In the genomic region with DNA sequence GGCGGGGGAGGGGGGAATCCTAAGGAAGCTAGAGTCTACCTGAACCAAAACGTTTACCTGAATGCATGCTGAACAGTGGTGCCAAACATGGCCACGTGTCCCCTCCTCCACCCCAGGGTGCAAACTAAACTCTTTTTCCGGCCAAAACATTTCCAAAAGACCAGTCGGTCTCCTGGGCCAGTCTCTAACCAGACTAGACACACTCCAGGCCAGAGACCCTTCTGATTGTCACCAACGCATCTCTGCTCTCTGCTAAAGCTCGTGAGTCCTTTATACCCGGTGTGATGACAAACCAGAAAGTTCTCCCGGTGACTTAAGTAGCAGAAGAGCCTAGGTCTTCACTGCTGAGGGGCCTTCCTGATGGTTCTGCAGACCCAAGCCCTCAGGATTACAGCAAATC, we compare ENCODE assay signal across 8 mouse cellular contexts. TPM values are rescaled to one million over a fixed set of nuclear protein-coding genes. Genes with fewer than 3 reads are reported as not detected.
DNase-seq lines count a peak whose midpoint lies in the region; ATAC-seq and TF ChIP-seq lines count a peak whose summit lies in the region.

No protein-coding gene starts in this region.

- H3K27me3 ChIP-seq in heart, embryonic 14.5 days (ENCODE audit: control insufficient read depth, insufficient read depth, low read length): no peaks in the 10 kb centered on the region
- no peaks in the 10 kb centered on the region for H3K27me3 ChIP-seq in forebrain, postnatal 0 days (ENCODE audit: insufficient read depth, low read length)
- no peaks in the 10 kb centered on the region for H3K27me3 ChIP-seq in liver, postnatal 0 days (ENCODE audit: insufficient read depth, low read length)
- H3K27me3 ChIP-seq in thymus, adult 2 months (ENCODE audit: control insufficient read depth, insufficient read depth, low read length): no peaks in the 10 kb centered on the region

- TF ChIP-seq POLR2A in thymus, adult 2 months (IDR thresholded peaks at IDR 0.05; ENCODE audit: control insufficient read depth, extremely low read depth, insufficient read depth, low read length, poor library complexity): no peak

- peaks cover 39% of the 10 kb centered on the region for H3K36me3 ChIP-seq in heart, embryonic 14.5 days (ENCODE audit: control insufficient read depth, insufficient read depth, low read length)
- H3K36me3 ChIP-seq in forebrain, postnatal 0 days (ENCODE audit: insufficient read depth): peaks cover 30% of the 10 kb centered on the region
- peaks cover 15% of the 10 kb centered on the region for H3K36me3 ChIP-seq in liver, postnatal 0 days (replicated peaks; ENCODE audit: insufficient read depth, low read length)
- H3K36me3 ChIP-seq in thymus, adult 2 months (ENCODE audit: control insufficient read depth, insufficient read depth, low read length): peaks cover 20% of the 10 kb centered on the region

- no peak for TF ChIP-seq CTCF in forebrain, postnatal 0 days (IDR thresholded peaks at IDR 0.05; ENCODE audit: low read depth)
- no peak for TF ChIP-seq CTCF in liver, postnatal 0 days (IDR thresholded peaks at IDR 0.05; ENCODE audit: low read depth)
- TF ChIP-seq CTCF in thymus, adult 2 months (IDR thresholded peaks at IDR 0.05; ENCODE audit: borderline replicate concordance, control insufficient read depth, extremely low read depth, insufficient read depth, low read length, poor library complexity): no peak

- WGBS in heart, embryonic 14.5 days: 42% methylated on average over 9 of the region's 9 CpGs
- WGBS in forebrain, postnatal 0 days: 38% methylated on average over 9 of the region's 9 CpGs
- WGBS in liver, postnatal 0 days (ENCODE audit: insufficient replicate concordance): 57% methylated on average over 9 of the region's 9 CpGs
- 86% methylated on average over 9 of the region's 9 CpGs for WGBS in thymus, adult 2 months

- H3K27ac ChIP-seq in heart, embryonic 14.5 days (replicated peaks in 1 of 2; ENCODE audit: control insufficient read depth in 1 of 2, insufficient read depth in 1 of 2, low read depth in 2 of 2, low read length in 2 of 2): peak overlapping the region; percentile 13 to 100; a peak in 2 of 4 replicates
- H3K27ac ChIP-seq in brown adipose tissue, adult 24 weeks (replicated peaks; ENCODE audit: low read depth, low read length): no peak overlapping the region
- 0 out of 2 replicates have a peak overlapping the region, but pooled peaks have one; percentile 9 for H3K27ac ChIP-seq in forebrain, postnatal 0 days (ENCODE audit: low read depth, low read length)
- 0 out of 2 replicates have a peak overlapping the region, but pooled peaks have one; percentile 24 for H3K27ac ChIP-seq in liver, postnatal 0 days (ENCODE audit: low read depth)
- no peak overlapping the region for H3K27ac ChIP-seq in thymus, adult 2 months (ENCODE audit: control insufficient read depth, insufficient read depth, low read length)

- intact Hi-C loops in heart, postnatal 14 days (cut with DNase I): no loop called here

- peaks cover 41 to 59% of the 10 kb centered on the region in 2 experiments for H3K4me1 ChIP-seq in heart, embryonic 14.5 days (ENCODE audit: control insufficient read depth in 2 of 2, insufficient read depth in 2 of 2, low read length in 2 of 2)
- H3K4me1 ChIP-seq in brown adipose tissue, adult 24 weeks (ENCODE audit: control insufficient read depth, insufficient read depth, insufficient read length, low read length): peaks cover 20% of the 10 kb centered on the region
- H3K4me1 ChIP-seq in forebrain, postnatal 0 days (ENCODE audit: insufficient read depth): peaks cover 18% of the 10 kb centered on the region
- peaks cover 52% of the 10 kb centered on the region for H3K4me1 ChIP-seq in liver, postnatal 0 days (ENCODE audit: insufficient read depth)
- peaks cover 18% of the 10 kb centered on the region for H3K4me1 ChIP-seq in thymus, adult 2 months (replicated peaks; ENCODE audit: control insufficient read depth, insufficient read depth, low read length)

- no peaks in the 10 kb centered on the region for H3K9me3 ChIP-seq in heart, embryonic 14.5 days (ENCODE audit: control insufficient read depth, low read length)
- no peaks in the 10 kb centered on the region for H3K9me3 ChIP-seq in forebrain, postnatal 0 days (ENCODE audit: low read length)
- no peaks in the 10 kb centered on the region for H3K9me3 ChIP-seq in liver, postnatal 0 days (ENCODE audit: low read length)

- peak overlapping the region; percentile 77 to 95 for H3K4me3 ChIP-seq in heart, embryonic 14.5 days (ENCODE audit: control insufficient read depth in 1 of 2, insufficient read depth in 1 of 2, low read depth in 1 of 2, low read length in 2 of 2)
- H3K4me3 ChIP-seq in brown adipose tissue, adult 24 weeks (ENCODE audit: insufficient read depth, low read depth, low read length): peak overlapping the region; percentile 74
- H3K4me3 ChIP-seq in forebrain, postnatal 0 days (ENCODE audit: low read depth, low read length): peak overlapping the region; percentile 82
- H3K4me3 ChIP-seq in liver, postnatal 0 days (ENCODE audit: low read depth, low read length): peak overlapping the region; percentile 81
- no peak overlapping the region for H3K4me3 ChIP-seq in thymus, adult 2 months (ENCODE audit: control insufficient read depth, insufficient read depth, low read length)

- no peak for ATAC-seq in heart, embryonic 14.5 days (ENCODE audit: insufficient number of reproducible peaks, insufficient read depth, low FRiP score, low read depth)
- ATAC-seq in forebrain, postnatal 0 days: no peak
- ATAC-seq in liver, postnatal 0 days: no peak

- no peak for DNase-seq in heart, postnatal 14 days
- no peak for DNase-seq in forebrain, postnatal 0 days
- no peak for DNase-seq in liver, postnatal 0 days
- DNase-seq in embryo, embryonic 10 days (ENCODE audit: low spot score): no peak
- no peak for DNase-seq in gastrocnemius, postnatal 25 days
- DNase-seq in thymus, adult 2 months: no peak

- H3K9ac ChIP-seq in heart, embryonic 14.5 days (ENCODE audit: low read length): peak overlapping the region; percentile 97
- peak overlapping the region; percentile 99 for H3K9ac ChIP-seq in forebrain, postnatal 0 days
- H3K9ac ChIP-seq in liver, postnatal 0 days (replicated peaks): peak overlapping the region; percentile 94; the same call in 1 of the 2 replicates

- H3K4me2 ChIP-seq in heart, embryonic 14.5 days (ENCODE audit: low read length): peak overlapping the region; percentile 92
- peak overlapping the region; percentile 80 for H3K4me2 ChIP-seq in forebrain, postnatal 0 days (ENCODE audit: low read depth)
- peak overlapping the region; percentile 99 for H3K4me2 ChIP-seq in liver, postnatal 0 days (ENCODE audit: low read depth, low read length)

- no peak for TF ChIP-seq EP300 in liver, postnatal 0 days (IDR thresholded peaks at IDR 0.05; ENCODE audit: low read depth)

RNA-seq across cellular contexts. Expression of gene Ptov1, which starts 1.8 kb away (rescaled TPM):
- polyA plus RNA-seq in heart, embryonic 14.5 days (2014; fragmentation: Nextera tagmentation; extraction: Ambion mirVana): 279 and 310 TPM in 2 replicates
- 100 to 1,000 TPM; 149 to 160 TPM for total RNA-seq in heart, postnatal 14 days (2021)
- polyA plus RNA-seq in brown adipose tissue, adult 24 weeks (2012; ENCODE audit: insufficient read depth, insufficient read length, missing spikeins): 68.5 and 73.6 TPM in 2 replicates
- 404 and 498 TPM in 2 replicates for total RNA-seq in forebrain, postnatal 0 days (2014; rRNA removed)
- polyA plus RNA-seq in forebrain, postnatal 0 days (2015; fragmentation: Nextera tagmentation; extraction: Ambion mirVana): 495 and 513 TPM in 2 replicates
- polyA plus RNA-seq in liver, postnatal 0 days (2015; fragmentation: Nextera tagmentation; extraction: Ambion mirVana): 43.5 and 49.8 TPM in 2 replicates
- 100 to 1,000 TPM; 116 to 125 TPM for total RNA-seq in gastrocnemius, postnatal 25 days (2021)
- 316 and 338 TPM in 2 replicates for polyA plus RNA-seq in thymus, adult 2 months (2012; rRNA removed)

RNA-seq across cellular contexts. Expression of gene Pnkp, which starts 10.9 kb away (rescaled TPM):
- 19.4 and 22.7 TPM in 2 replicates for polyA plus RNA-seq in heart, embryonic 14.5 days (2014; fragmentation: Nextera tagmentation; extraction: Ambion mirVana)
- 10 to 100 TPM; 17.6 to 18.8 TPM for total RNA-seq in heart, postnatal 14 days (2021)
- polyA plus RNA-seq in brown adipose tissue, adult 24 weeks (2012; ENCODE audit: insufficient read depth, insufficient read length, missing spikeins): 15.7 and 20.2 TPM in 2 replicates
- total RNA-seq in forebrain, postnatal 0 days (2014; rRNA removed): 30.5 and 31.0 TPM in 2 replicates
- 27.2 and 29.8 TPM in 2 replicates for polyA plus RNA-seq in forebrain, postnatal 0 days (2015; fragmentation: Nextera tagmentation; extraction: Ambion mirVana)
- 25.6 and 27.9 TPM in 2 replicates for polyA plus RNA-seq in liver, postnatal 0 days (2015; fragmentation: Nextera tagmentation; extraction: Ambion mirVana)
- 10 to 100 TPM; 15.6 to 15.8 TPM for total RNA-seq in gastrocnemius, postnatal 25 days (2021)
- 110 and 135 TPM in 2 replicates for polyA plus RNA-seq in thymus, adult 2 months (2012; rRNA removed)

RNA-seq across cellular contexts. Expression of gene Tbc1d17, which starts 18.9 kb away (rescaled TPM):
- polyA plus RNA-seq in heart, embryonic 14.5 days (2014; fragmentation: Nextera tagmentation; extraction: Ambion mirVana): 44.5 and 53.5 TPM in 2 replicates
- 10 to 100 TPM; 41.0 to 42.8 TPM for total RNA-seq in heart, postnatal 14 days (2021)
- 24.5 and 28.2 TPM in 2 replicates for polyA plus RNA-seq in brown adipose tissue, adult 24 weeks (2012; ENCODE audit: insufficient read depth, insufficient read length, missing spikeins)
- total RNA-seq in forebrain, postnatal 0 days (2014; rRNA removed): 71.9 and 378 TPM in 2 replicates
- 87.8 and 115 TPM in 2 replicates for polyA plus RNA-seq in forebrain, postnatal 0 days (2015; fragmentation: Nextera tagmentation; extraction: Ambion mirVana)
- 28.2 and 30.5 TPM in 2 replicates for polyA plus RNA-seq in liver, postnatal 0 days (2015; fragmentation: Nextera tagmentation; extraction: Ambion mirVana)
- 10 to 100 TPM; 38.6 to 41.2 TPM for total RNA-seq in gastrocnemius, postnatal 25 days (2021)
- 138 and 151 TPM in 2 replicates for polyA plus RNA-seq in thymus, adult 2 months (2012; rRNA removed)

RNA-seq across cellular contexts. Expression of gene Akt1s1, which starts 19.0 kb away (rescaled TPM):
- 33.4 and 61.6 TPM in 2 replicates for polyA plus RNA-seq in heart, embryonic 14.5 days (2014; fragmentation: Nextera tagmentation; extraction: Ambion mirVana)
- total RNA-seq in heart, postnatal 14 days (2021): 10 to 100 TPM; 61.1 to 63.3 TPM
- polyA plus RNA-seq in brown adipose tissue, adult 24 weeks (2012; ENCODE audit: insufficient read depth, insufficient read length, missing spikeins): 42.8 and 49.8 TPM in 2 replicates
- 89.9 and 109 TPM in 2 replicates for total RNA-seq in forebrain, postnatal 0 days (2014; rRNA removed)
- 105 and 112 TPM in 2 replicates for polyA plus RNA-seq in forebrain, postnatal 0 days (2015; fragmentation: Nextera tagmentation; extraction: Ambion mirVana)
- polyA plus RNA-seq in liver, postnatal 0 days (2015; fragmentation: Nextera tagmentation; extraction: Ambion mirVana): 36.9 and 38.6 TPM in 2 replicates
- 100 to 1,000 TPM; 103 to 113 TPM for total RNA-seq in gastrocnemius, postnatal 25 days (2021)
- 91.4 and 120 TPM in 2 replicates for polyA plus RNA-seq in thymus, adult 2 months (2012; rRNA removed)

RNA-seq across cellular contexts. Expression of gene Med25, which starts 24.7 kb away (rescaled TPM):
- 52.6 and 59.5 TPM in 2 replicates for polyA plus RNA-seq in heart, embryonic 14.5 days (2014; fragmentation: Nextera tagmentation; extraction: Ambion mirVana)
- total RNA-seq in heart, postnatal 14 days (2021): 10 to 100 TPM; 60.3 to 68.6 TPM
- 21.6 and 21.8 TPM in 2 replicates for polyA plus RNA-seq in brown adipose tissue, adult 24 weeks (2012; ENCODE audit: insufficient read depth, insufficient read length, missing spikeins)
- total RNA-seq in forebrain, postnatal 0 days (2014; rRNA removed): 113 and 148 TPM in 2 replicates
- 142 and 151 TPM in 2 replicates for polyA plus RNA-seq in forebrain, postnatal 0 days (2015; fragmentation: Nextera tagmentation; extraction: Ambion mirVana)
- 35.6 and 37.7 TPM in 2 replicates for polyA plus RNA-seq in liver, postnatal 0 days (2015; fragmentation: Nextera tagmentation; extraction: Ambion mirVana)
- 10 to 100 TPM; 50.9 to 51.2 TPM for total RNA-seq in gastrocnemius, postnatal 25 days (2021)
- 220 and 266 TPM in 2 replicates for polyA plus RNA-seq in thymus, adult 2 months (2012; rRNA removed)

Comparison
In these comparisons a context has a peak if more than half of its experiments do, and no peak if none do; other contexts are left out.
1. H3K27ac ChIP-seq: peak in heart, embryonic 14.5 days (2 of 2), forebrain, postnatal 0 days (single experiment) and liver, postnatal 0 days (single experiment); none in brown adipose tissue, adult 24 weeks (single experiment) and thymus, adult 2 months (single experiment).
2. Peak in every context shown above with its lines, with median percentiles within 50 percentile points of each other: H3K4me2 ChIP-seq and H3K9ac ChIP-seq.